Mouse (Mus musculus): ENCODE results near the gene Dlgap1. TPM values are rescaled to one million over a fixed set of nuclear protein-coding genes. Genes with fewer than 3 reads are reported as not detected.

Gene Dlgap1
- polyA plus RNA-seq, 1 experiment from 2014 or later, result 0.03 TPM

DNA sequence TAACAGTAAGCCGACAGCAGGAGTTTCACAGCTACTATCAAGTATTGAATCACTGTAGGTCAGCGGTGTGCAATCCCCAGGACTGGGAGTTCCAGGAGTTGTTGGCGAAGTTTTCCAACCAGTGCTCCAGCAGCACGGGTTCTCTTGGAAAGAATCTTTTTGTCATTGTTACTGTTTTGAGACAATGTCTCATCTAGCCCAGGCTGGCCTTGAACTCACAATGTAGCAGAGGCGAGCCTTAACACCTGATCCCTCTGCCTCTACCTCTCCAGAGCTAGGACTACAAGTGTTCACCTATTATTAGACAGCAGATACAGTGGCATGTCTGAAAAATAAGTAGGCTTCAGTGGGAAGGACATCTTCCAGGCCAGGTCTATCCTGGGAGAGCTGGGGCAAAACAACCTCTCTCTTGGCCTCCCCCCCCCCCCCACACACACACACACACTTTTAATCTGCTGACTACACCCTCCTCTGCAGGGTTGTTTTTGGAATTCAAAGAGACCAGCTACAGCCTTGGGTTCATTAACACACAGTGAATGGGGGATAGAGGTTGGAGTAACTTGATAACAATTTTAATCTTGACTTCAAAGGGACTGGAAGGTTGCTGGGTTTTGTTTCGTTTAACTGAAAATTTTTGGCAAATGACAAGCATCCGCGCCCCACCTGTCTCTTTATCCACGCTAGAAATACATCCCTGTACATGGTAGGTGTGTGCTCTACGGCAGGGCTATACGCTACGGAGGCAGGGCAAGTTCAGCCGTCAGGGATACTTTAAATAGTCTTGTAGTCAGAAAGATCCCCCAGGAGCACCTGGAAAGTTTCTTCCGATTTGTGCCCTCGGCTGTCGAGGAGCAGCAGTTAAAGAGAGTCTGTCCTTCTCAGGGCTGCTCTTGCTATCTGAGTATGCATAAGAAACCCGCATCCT is 781.6 kb downstream of the Dlgap1 start:
- Histone ChIP-seq H3K27me3 (peaks cover 69% of the 10 kb centered on the region), H3K4me2 (peak overlapping the region; percentile 48), H3K36me3 (no peaks in the 10 kb centered on the region), H3K9ac (no peak overlapping the region), H3K27ac (no peak overlapping the region), H3K4me3 (replicated peaks) (peak overlapping the region; percentile 42; the same call in 1 of the 2 replicates), H3K9me3 (replicated peaks) (no peaks in the 10 kb centered on the region), H3K4me1 (replicated peaks) (peaks cover 22% of the 10 kb centered on the region; the same call in 1 of the 2 replicates)
- ATAC-seq (ENCODE audit: low read depth) (no peak), DNase-seq (no peak)
- 25% methylated on average over 17 of the region's 17 CpGs for WGBS (ENCODE audit: insufficient replicate concordance)

DNA sequence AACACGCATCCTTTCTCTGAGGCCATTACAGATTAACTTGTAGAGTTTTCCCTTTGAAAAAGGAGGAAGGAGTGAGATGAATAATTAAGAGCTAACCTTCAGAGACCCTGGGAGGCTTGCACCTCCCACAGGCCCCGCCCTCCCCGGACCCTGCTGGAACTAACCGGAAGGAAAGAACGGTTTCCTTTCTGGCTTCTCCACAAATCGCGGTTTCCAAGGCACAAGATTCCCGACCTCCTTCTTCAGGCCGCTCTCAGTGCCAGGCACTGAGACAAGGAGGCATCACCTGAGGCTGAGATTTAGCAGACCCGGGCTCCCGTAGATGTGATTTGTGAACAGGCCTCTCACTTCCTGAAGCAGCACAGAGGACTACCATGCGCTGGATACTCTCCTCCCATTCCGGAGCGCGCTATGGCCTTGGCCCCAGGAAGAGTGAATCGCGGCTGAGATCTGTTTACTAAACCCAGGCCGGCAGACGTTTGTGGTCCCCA is 782.3 kb downstream of the Dlgap1 start:
- Histone ChIP-seq H3K4me2 (peak overlapping the region; percentile 48), H3K4me1 (replicated peaks) (peaks cover 24% of the 10 kb centered on the region; the same call in 1 of the 2 replicates), H3K9ac (no peak overlapping the region; the same call in 1 of the 2 replicates), H3K27me3 (peaks cover 66% of the 10 kb centered on the region), H3K27ac (peak overlapping the region; percentile 29), H3K9me3 (replicated peaks) (no peaks in the 10 kb centered on the region), H3K36me3 (no peaks in the 10 kb centered on the region), H3K4me3 (replicated peaks) (peak overlapping the region; percentile 42)
- no peak for DNase-seq
- ATAC-seq (ENCODE audit: low read depth), result no peak
- 1% methylated on average over 19 of the region's 19 CpGs for WGBS (ENCODE audit: insufficient replicate concordance)

DNA sequence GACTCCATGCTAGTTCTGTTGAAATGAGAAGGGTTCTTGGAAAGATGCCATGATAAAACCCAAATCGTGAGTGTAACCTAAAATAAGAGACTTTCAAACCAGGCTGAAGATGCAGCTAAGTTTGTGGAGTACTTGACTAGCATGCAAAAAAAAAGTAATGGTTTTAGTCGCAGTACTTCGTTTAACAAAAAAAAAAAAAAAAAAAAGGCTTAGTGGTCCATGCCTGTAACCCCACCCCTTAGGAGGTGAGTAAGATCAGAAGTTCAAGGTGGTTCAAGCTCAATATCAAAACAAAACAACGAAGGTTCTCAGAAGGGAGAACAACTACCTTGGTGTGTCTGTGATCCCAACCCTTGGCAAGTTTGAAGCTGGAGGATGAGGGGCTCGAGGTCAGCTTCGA is 782.8 kb downstream of the Dlgap1 start:
- H3K36me3 ChIP-seq, result no peaks in the 10 kb centered on the region
- peak overlapping the region; percentile 48 for H3K4me2 ChIP-seq
- H3K9me3 ChIP-seq (replicated peaks), result no peaks in the 10 kb centered on the region
- 24% methylated on average over 6 of the region's 6 CpGs for WGBS (ENCODE audit: insufficient replicate concordance)
- H3K27ac ChIP-seq, result no peak overlapping the region
- peaks cover 24% of the 10 kb centered on the region; the same call in 1 of the 2 replicates for H3K4me1 ChIP-seq (replicated peaks)
- no peak overlapping the region; the same call in 1 of the 2 replicates for H3K9ac ChIP-seq
- ATAC-seq (ENCODE audit: low read depth), result no peak
- no peak for DNase-seq
- H3K27me3 ChIP-seq, result peaks cover 62% of the 10 kb centered on the region
- peak overlapping the region; percentile 42; the same call in 1 of the 2 replicates for H3K4me3 ChIP-seq (replicated peaks)

DNA sequence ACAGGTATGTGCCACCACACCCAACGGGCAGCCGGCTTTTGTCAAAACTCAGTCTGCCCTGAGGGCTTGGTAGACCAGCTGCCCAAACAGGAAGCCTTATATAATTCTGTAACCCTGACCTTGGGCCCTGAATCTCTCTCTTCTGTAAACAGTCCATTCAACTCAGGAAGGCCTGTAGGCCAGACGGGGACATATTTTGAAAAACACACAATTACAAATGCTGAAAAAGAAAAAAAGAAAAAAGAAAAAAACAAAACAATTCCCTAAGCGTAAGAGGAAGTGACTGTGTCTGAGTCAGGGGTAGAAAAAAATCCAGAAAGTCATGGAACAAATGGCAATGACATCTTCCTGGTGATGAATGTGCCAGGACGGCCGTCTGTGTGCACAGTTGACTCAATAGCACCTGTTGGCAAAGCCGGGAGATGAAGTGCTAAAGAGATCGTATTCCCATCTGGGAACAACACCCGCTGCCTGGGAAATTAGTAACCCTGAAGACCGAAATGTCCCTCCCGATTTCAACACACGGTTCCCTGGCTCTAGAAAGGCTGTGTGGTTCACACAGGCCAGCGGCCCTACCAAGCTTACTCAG is 784.7 kb downstream of the Dlgap1 start:
- 64% methylated on average over 13 of the region's 13 CpGs for WGBS (ENCODE audit: insufficient replicate concordance)
- Histone ChIP-seq H3K9ac (no peak overlapping the region), H3K4me3 (replicated peaks) (no peak overlapping the region), H3K4me1 (replicated peaks) (peaks cover 19% of the 10 kb centered on the region; the same call in 1 of the 2 replicates), H3K27me3 (peaks cover 45% of the 10 kb centered on the region), H3K27ac (no peak overlapping the region), H3K9me3 (replicated peaks) (no peaks in the 10 kb centered on the region), H3K36me3 (no peaks in the 10 kb centered on the region), H3K4me2 (no peak overlapping the region)
- DNase-seq (no peak), ATAC-seq (ENCODE audit: low read depth) (no peak)

DNA sequence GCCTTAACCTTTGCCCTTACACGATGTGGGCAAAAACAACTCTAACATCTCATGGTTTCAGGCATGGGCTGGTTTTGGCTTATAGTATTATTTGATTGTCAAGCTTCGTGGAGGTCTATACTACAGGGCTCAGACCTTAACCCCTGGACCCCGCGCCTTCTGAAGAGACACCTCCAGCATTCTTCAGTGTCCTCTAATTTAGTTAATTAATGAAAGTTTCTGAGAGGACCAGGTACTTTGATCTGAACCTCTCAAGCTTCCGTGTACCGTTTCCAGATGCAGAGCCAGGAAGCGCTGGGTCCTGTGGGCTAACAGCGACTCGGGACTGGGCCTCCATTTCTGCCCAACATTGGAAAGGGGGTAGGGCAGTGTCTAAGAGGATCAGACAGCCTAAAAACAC is 785.2 kb downstream of the Dlgap1 start:
- H3K9me3 ChIP-seq (replicated peaks), result no peaks in the 10 kb centered on the region
- H3K4me3 ChIP-seq (replicated peaks), result no peak overlapping the region
- peaks cover 19% of the 10 kb centered on the region; the same call in 1 of the 2 replicates for H3K4me1 ChIP-seq (replicated peaks)
- no peak for DNase-seq
- no peaks in the 10 kb centered on the region for H3K36me3 ChIP-seq
- peaks cover 40% of the 10 kb centered on the region for H3K27me3 ChIP-seq
- H3K9ac ChIP-seq, result no peak overlapping the region
- WGBS (ENCODE audit: insufficient replicate concordance), result 74% methylated on average over 9 of the region's 9 CpGs
- H3K27ac ChIP-seq, result no peak overlapping the region
- no peak for ATAC-seq (ENCODE audit: low read depth)
- H3K4me2 ChIP-seq, result no peak overlapping the region

DNA sequence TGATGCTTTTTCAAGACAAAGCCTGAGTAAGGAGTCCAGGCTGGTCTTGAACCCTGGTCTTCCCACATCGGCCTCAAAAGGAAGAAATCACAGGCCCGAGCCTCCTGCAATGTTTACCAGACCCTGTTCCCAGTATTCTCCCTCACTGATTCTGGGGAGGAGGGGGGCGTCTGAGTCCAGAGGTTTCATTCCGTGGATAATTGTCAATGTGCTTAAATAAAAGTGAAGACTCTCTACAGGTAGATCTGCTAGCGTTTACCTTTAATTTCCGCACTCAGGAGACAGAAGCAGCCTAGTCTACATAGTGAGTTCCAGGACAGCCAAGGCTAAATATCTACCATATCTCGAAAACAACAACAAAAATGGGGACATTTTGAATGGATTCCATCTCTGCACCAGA is 785.8 kb downstream of the Dlgap1 start:
- Histone ChIP-seq H3K4me1 (replicated peaks) (peaks cover 19% of the 10 kb centered on the region; the same call in 1 of the 2 replicates), H3K36me3 (no peaks in the 10 kb centered on the region), H3K4me3 (replicated peaks) (no peak overlapping the region), H3K4me2 (no peak overlapping the region), H3K9me3 (replicated peaks) (no peaks in the 10 kb centered on the region), H3K27ac (no peak overlapping the region), H3K27me3 (peaks cover 34% of the 10 kb centered on the region), H3K9ac (no peak overlapping the region)
- ATAC-seq (ENCODE audit: low read depth) (no peak), DNase-seq (no peak)
- WGBS (ENCODE audit: insufficient replicate concordance), result 47% methylated on average over 7 of the region's 7 CpGs

DNA sequence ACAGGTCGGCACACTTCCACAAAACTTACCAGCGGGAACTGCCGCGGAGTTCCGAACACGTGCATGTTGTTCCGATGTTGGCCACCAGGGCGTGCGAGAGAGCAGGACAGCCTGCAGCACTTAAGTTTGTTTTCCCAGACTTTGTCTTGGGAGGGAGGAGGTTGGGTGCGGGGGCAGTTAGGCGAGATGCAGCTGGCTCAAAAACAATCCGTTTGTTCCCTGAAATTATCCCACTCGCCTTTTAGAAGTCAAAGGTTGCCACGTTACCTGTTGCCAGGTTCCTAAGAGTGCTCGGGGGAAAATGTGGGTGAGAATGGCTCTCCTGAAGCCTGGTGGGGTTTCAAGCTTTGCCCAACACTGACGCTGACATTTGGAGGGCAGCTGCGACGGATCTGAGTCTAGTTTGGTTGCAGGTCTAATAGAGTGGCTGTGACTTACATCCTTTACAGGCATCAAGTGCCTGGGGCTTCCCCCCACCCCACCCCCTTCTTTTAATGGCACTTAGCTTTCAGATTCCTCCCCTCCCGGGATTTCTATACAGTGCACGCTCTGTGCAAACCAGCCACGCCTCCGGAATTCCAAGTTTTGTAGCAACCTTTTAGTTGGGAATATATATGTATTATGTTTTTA is 786.3 kb downstream of the Dlgap1 start:
- no peak overlapping the region for H3K9ac ChIP-seq
- ATAC-seq (ENCODE audit: low read depth) (no peak), DNase-seq (peak; percentile 50)
- peak overlapping the region; percentile 35 for H3K4me3 ChIP-seq (replicated peaks)
- no peaks in the 10 kb centered on the region for H3K9me3 ChIP-seq (replicated peaks)
- H3K4me1 ChIP-seq (replicated peaks), result peaks cover 19% of the 10 kb centered on the region; the same call in 1 of the 2 replicates
- 1% methylated on average over 22 of the region's 22 CpGs for WGBS (ENCODE audit: insufficient replicate concordance)
- peaks cover 32% of the 10 kb centered on the region for H3K27me3 ChIP-seq
- H3K36me3 ChIP-seq, result no peaks in the 10 kb centered on the region
- H3K4me2 ChIP-seq, result peak overlapping the region; percentile 59
- H3K27ac ChIP-seq, result no peak overlapping the region

DNA sequence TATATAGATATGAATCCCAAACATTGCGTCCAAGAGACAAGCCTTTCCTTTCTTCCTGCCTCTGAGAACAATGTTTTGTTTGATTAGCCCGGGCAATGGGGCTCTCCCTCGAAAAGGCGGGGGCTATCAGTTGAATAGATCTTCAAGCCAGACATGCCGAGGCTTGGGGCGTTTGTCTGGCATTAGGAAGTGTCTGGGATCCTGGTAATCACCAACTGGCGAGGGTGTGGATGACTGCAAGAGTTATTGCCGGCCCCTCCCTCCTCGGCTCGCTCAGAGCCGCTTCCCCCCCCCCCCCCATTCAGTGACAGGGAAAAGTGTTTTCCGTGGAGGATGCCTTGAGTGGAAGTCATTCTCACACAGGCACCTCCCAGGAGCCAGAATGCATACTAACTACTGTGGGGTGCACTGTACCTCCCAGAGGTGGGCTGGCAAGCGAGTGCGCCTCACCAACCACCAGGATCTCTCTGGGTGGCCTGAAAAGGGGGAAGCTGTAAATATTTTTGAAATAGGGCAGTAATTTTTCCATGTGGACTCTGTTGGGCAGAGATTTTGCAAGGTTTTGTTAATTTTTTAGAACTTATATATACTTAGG is 786.9 kb downstream of the Dlgap1 start:
- H3K27ac ChIP-seq, result no peak overlapping the region
- no peaks in the 10 kb centered on the region for H3K36me3 ChIP-seq
- H3K9ac ChIP-seq, result no peak overlapping the region
- H3K4me2 ChIP-seq, result peak overlapping the region; percentile 59
- H3K9me3 ChIP-seq (replicated peaks), result no peaks in the 10 kb centered on the region
- H3K4me1 ChIP-seq (replicated peaks), result peaks cover 19% of the 10 kb centered on the region; the same call in 1 of the 2 replicates
- WGBS (ENCODE audit: insufficient replicate concordance), result 6% methylated on average over 13 of the region's 14 CpGs
- peak overlapping the region; percentile 35 for H3K4me3 ChIP-seq (replicated peaks)
- ATAC-seq (ENCODE audit: low read depth) (no peak), DNase-seq (no peak)
- peaks cover 26% of the 10 kb centered on the region for H3K27me3 ChIP-seq

DNA sequence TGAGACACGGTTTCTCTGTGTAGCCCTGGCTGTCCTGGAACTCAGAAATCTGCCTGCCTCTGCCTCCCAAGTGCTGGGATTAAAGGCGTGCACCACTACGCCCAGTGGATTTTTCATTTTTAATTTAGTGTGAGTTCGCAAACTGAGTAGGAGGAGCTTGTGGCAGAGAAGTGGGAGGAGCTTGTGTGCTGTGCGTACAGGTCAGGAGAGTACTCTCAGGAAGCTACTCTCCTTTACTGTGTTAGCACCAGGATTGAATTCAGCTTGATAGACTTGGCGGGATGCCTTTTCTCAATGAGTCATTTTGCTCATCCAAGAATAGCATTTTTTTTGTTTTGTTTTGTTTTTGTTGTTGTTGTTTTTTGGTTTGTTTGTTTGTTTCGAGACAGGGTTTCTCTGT is 793.1 kb downstream of the Dlgap1 start:
- Histone ChIP-seq H3K27me3 (no peaks in the 10 kb centered on the region), H3K27ac (no peak overlapping the region), H3K36me3 (no peaks in the 10 kb centered on the region), H3K9me3 (replicated peaks) (no peaks in the 10 kb centered on the region), H3K4me3 (replicated peaks) (no peak overlapping the region), H3K4me1 (replicated peaks) (no peaks in the 10 kb centered on the region), H3K9ac (no peak overlapping the region), H3K4me2 (no peak overlapping the region)
- WGBS (ENCODE audit: insufficient replicate concordance), result 71% methylated on average over 7 of the region's 7 CpGs
- ATAC-seq (ENCODE audit: low read depth) (no peak), DNase-seq (no peak)

DNA sequence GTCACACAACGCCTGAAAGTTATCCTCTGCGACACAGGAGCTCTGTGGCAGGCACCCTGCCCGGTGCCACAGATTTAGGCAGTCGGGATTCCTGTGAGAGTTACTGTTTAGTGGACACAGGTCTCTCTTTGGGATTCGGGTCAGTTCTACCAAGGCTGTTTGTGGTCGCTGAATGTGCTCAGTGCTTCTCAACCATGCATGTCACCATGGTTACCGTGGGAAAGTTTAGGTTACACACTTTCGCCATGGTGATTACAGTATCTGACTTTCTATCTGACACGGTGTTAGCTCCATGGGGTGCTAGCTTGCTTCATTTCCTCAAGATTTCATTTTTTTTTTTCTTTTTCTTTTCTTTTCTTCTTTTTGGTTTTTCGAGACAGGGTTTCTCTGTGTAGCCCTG is 793.8 kb downstream of the Dlgap1 start:
- Histone ChIP-seq H3K4me1 (replicated peaks) (no peaks in the 10 kb centered on the region), H3K27ac (no peak overlapping the region), H3K4me3 (replicated peaks) (no peak overlapping the region), H3K4me2 (no peak overlapping the region), H3K27me3 (no peaks in the 10 kb centered on the region), H3K9me3 (replicated peaks) (no peaks in the 10 kb centered on the region), H3K9ac (no peak overlapping the region), H3K36me3 (no peaks in the 10 kb centered on the region)
- DNase-seq (no peak), ATAC-seq (ENCODE audit: low read depth) (no peak)
- 71% methylated on average over 10 of the region's 10 CpGs for WGBS (ENCODE audit: insufficient replicate concordance)

DNA sequence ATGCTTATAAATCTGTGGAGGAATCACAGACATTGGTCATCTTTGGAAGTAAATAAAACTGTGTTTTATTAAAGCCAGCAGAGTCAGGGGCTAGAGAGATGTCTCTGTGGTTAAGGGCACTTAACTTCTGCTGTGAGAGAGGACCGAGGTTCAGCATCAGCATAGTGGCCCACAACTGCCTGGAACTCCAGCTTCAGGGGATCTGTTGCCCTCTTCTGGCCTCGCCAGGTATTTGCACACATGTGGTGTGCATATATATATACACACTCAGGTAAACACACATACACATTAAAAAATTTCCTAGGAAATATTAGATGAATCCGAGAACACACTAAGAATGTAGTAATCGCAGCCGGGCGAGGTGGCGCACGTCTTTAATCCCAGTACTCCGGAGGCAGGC is 796.5 kb downstream of the Dlgap1 start:
- Histone ChIP-seq H3K9me3 (replicated peaks) (no peaks in the 10 kb centered on the region), H3K4me3 (replicated peaks) (no peak overlapping the region), H3K36me3 (no peaks in the 10 kb centered on the region), H3K4me1 (replicated peaks) (no peaks in the 10 kb centered on the region), H3K4me2 (no peak overlapping the region), H3K27me3 (no peaks in the 10 kb centered on the region), H3K27ac (no peak overlapping the region), H3K9ac (no peak overlapping the region)
- DNase-seq (no peak), ATAC-seq (ENCODE audit: low read depth) (no peak)
- 80% methylated on average over 9 of the region's 9 CpGs for WGBS (ENCODE audit: insufficient replicate concordance)
